Mouse (Mus musculus) intestine, postnatal 0 days (tissue): ENCODE measurements around the gene Pik3ip1. TPM values are rescaled to one million over a fixed set of nuclear protein-coding genes. Genes with fewer than 3 reads are reported as not detected.

Experiments
- ATAC-seq: fragments of 200-750 bp; cut with Nextera tagmentation; 2 replicates; pipeline ENCODE4 v1.8.0; 2017; ENCODE audit warnings: mild to moderate bottlenecking, moderate TSS enrichment, moderate library complexity
- H3K27ac ChIP-seq: fragments of 300-500 bp; sonication (generic); 2 replicates; pipeline ENCODE4 v1.5.1; 2014; ENCODE audit warnings: mild to moderate bottlenecking, low read depth, low read length, moderate library complexity
- H3K27me3 ChIP-seq: fragments of 300-500 bp; sonication (generic); replicated peaks from 2 replicates; pipeline ENCODE4 v1.6.1; 2014; ENCODE audit warnings: low read length, mixed read lengths; ENCODE audit not compliant: control insufficient read depth, insufficient read depth
- H3K36me3 ChIP-seq: fragments of 300-500 bp; sonication (generic); 2 replicates; pipeline ENCODE4 v1.6.1; 2014; ENCODE audit warnings: mild to moderate bottlenecking, moderate library complexity; ENCODE audit not compliant: control insufficient read depth, insufficient read depth
- H3K4me1 ChIP-seq: fragments of 300-500 bp; sonication (generic); replicated peaks from 2 replicates; pipeline ENCODE4 v1.6.1; 2014; ENCODE audit warnings: antibody characterized with exemption, low read length, mixed read lengths; ENCODE audit not compliant: control insufficient read depth, insufficient read depth
- H3K4me2 ChIP-seq: fragments of 300-500 bp; sonication (generic); replicated peaks from 2 replicates; pipeline ENCODE4 v1.6.1; 2014; ENCODE audit warnings: low read depth, mild to moderate bottlenecking, moderate library complexity
- H3K4me3 ChIP-seq: fragments of 300-500 bp; sonication (generic); 2 replicates; pipeline ENCODE4 v1.5.1; 2014; ENCODE audit warnings: low read depth, low read length
- H3K9ac ChIP-seq: fragments of 300-500 bp; sonication (generic); 2 replicates; pipeline ENCODE4 v1.6.1; 2014; ENCODE audit warnings: mild to moderate bottlenecking, low read depth, low read length
- H3K9me3 ChIP-seq: fragments of 300-500 bp; sonication (generic); 2 replicates; pipeline ENCODE4 v1.6.1; 2016; ENCODE audit warnings: mixed run types; ENCODE audit not compliant: control insufficient read depth
- CTCF ChIP-seq: sonication (generic); IDR thresholded peaks from 2 replicates; pipeline ENCODE4 v1.5.1; 2016; ENCODE audit warnings: low read depth, mild to moderate bottlenecking, control low read depth, antibody characterized with exemption, moderate library complexity
- WGBS: fragments of 180-500 bp; shearing (Covaris S2); extraction: QIAGEN DNeasy Blood & Tissue Kit; methylation state at CpG from one replicate; pipeline ENCODE4 v1.1.7; 2014; 5-methylcytosine and 5-hydroxymethylcytosine counted together
- polyA plus RNA-seq: library from polyadenylated mRNA; unstranded; fragments of >200 nt; fragmentation: Nextera tagmentation; extraction: Ambion mirVana; gene quantifications from 2 replicates; pipeline ENCODE4 v1.2.1, GENCODE M21; 2015

Pik3ip1 gene
- polyA plus RNA-seq, 1 experiment from 2014 or later: 6.5 TPM

DNA sequence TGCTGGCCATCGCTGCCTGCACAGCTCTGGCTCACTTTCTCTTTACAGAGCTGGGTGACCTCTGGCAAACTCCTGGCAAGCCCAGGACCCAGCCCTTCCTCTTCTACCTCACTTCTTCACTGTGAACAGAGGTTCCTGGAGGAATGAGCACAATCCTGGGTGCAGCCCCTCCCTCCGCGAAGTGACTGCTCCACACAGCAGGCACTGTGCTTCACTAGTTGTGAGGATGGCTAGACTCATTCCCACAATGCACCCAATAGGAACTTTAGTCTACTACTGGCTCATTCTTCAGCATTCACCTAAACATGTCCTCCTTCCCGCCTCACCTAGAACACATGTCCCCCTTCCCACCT lies 19.1 kb downstream of the Pik3ip1 start:
- no peak overlapping the region for H3K27ac ChIP-seq
- H3K27me3 ChIP-seq: no peaks in the 10 kb centered on the region
- H3K36me3 ChIP-seq: peaks cover 81% of the 10 kb centered on the region
- TF ChIP-seq CTCF: no peak
- ATAC-seq: no peak
- no peak overlapping the region for H3K9ac ChIP-seq
- WGBS: 78% methylated on average over 4 of the region's 4 CpGs
- no peak overlapping the region for H3K4me3 ChIP-seq
- H3K4me1 ChIP-seq: peaks cover 6% of the 10 kb centered on the region; the same call in 1 of the 2 replicates
- no peaks in the 10 kb centered on the region for H3K9me3 ChIP-seq
- H3K4me2 ChIP-seq: no peak overlapping the region

DNA sequence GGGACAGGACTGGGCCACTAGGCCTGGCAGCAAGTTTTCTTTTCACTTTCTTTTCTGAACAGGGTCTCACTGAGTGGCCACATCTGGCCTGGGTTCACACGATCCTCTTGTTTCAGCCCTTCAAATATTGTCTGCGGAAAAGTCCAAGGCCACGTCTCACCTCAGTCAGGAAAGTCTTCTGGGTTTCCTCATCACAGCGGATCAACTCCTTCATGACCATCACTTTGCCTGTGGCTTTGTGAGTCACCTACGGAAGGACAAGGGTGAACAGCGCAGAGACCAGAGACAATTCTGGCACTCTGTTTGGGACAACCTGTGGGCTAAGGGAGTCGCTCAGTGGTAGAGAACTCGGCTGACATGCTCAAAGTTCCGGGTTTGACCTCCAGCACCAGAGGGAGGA lies 21.9 kb downstream of the Pik3ip1 start:
- no peak overlapping the region for H3K4me3 ChIP-seq

DNA sequence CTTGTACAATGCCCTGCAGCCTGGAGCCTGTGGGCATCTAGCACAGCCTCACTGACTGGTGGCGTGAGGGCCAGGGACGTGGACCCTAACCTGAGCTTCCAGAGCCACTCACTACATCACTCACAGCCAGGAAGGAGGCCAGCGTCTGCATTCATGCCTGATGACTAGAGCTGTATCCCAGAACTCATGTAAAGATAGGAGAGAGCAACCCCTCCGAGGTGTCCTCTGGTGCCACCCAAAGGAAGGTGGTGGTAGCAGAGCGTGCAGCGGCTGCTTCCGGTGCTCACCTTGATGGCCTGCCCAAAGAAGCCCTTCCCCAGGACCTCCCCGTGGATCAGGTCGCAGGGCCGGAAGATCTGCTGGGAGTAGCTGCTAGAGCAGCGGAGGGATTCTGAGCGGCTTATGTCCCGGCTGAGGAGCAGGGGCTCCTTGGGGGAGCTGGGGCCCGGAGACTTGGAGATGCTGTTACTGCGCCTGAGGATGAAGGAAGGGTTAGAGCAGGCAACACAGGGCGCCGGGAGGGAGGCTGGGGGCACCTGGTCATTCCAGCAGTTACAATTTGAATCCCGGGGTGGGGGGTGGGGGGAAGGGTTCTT lies 22.9 kb downstream of the Pik3ip1 start:
- Histone ChIP-seq H3K27ac (no peak overlapping the region), H3K9me3 (no peaks in the 10 kb centered on the region), H3K4me2 (no peak overlapping the region), H3K36me3 (peaks cover 77% of the 10 kb centered on the region), H3K9ac (no peak overlapping the region), H3K27me3 (no peaks in the 10 kb centered on the region), H3K4me1 (peaks cover 6% of the 10 kb centered on the region; the same call in 1 of the 2 replicates), H3K4me3 (no peak overlapping the region)
- TF ChIP-seq CTCF: peak; percentile 50
- 65% methylated on average over 18 of the region's 18 CpGs for WGBS
- no peak for ATAC-seq

More for the DNA sequence above, 21.9 kb downstream of the Pik3ip1 start:
- Histone ChIP-seq H3K9me3 (no peaks in the 10 kb centered on the region), H3K4me2 (no peak overlapping the region), H3K27me3 (no peaks in the 10 kb centered on the region), H3K36me3 (peaks cover 78% of the 10 kb centered on the region), H3K4me1 (peaks cover 6% of the 10 kb centered on the region; the same call in 1 of the 2 replicates), H3K27ac (no peak overlapping the region), H3K9ac (no peak overlapping the region)
- TF ChIP-seq CTCF: no peak
- 91% methylated on average over 9 of the region's 9 CpGs for WGBS
- no peak for ATAC-seq

DNA sequence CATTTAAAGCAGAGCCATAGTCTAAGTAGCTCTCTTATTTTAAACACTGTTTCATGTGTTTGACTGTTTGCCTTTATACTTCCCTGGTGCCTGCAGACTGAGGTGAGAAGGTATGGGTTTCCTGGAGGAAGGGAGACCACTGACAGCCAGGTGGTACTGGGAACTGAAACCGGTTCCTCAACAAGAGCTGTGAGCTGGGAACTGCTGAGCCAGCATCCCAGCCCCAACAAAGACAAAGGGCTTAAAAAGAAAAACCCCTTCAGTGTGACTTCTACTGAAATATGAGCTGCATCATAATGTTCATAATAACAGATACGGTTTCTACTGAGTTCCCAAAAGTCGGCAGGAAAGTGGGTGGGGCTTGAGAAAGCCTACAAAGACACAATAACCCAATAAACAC lies 32.7 kb downstream of the Pik3ip1 start:
- 70% methylated on average over 3 of the region's 3 CpGs for WGBS
- ATAC-seq: no peak
- H3K4me3 ChIP-seq: no peak overlapping the region
- H3K36me3 ChIP-seq: peaks cover 31% of the 10 kb centered on the region
- no peaks in the 10 kb centered on the region for H3K9me3 ChIP-seq
- TF ChIP-seq CTCF: no peak
- no peak overlapping the region for H3K27ac ChIP-seq
- no peaks in the 10 kb centered on the region for H3K27me3 ChIP-seq
- H3K4me2 ChIP-seq: no peak overlapping the region
- no peaks in the 10 kb centered on the region for H3K4me1 ChIP-seq
- no peak overlapping the region for H3K9ac ChIP-seq

DNA sequence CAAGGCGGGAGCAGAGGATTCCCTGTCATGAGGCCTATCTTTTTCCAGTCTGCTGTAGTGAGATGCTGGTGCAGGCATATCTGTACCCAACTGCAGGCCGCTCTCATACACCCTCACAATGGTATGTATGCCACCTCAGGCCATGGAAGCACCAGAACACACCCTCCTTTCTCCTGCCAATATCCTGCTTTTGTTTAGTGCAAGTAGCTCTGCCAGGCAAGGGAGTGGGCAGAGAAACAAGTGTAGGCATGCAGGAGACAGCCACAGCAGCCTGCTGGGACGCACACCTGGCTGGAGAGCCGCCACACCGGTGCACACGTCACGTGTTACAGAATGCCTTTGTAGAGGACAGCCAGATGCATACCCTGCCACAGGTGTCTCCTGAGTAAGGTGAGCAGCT lies 36.2 kb downstream of the Pik3ip1 start:
- no peak for ATAC-seq
- Histone ChIP-seq H3K27ac (no peak overlapping the region), H3K4me2 (no peak overlapping the region), H3K4me3 (no peak overlapping the region), H3K9ac (no peak overlapping the region), H3K27me3 (no peaks in the 10 kb centered on the region), H3K4me1 (no peaks in the 10 kb centered on the region; the same call in 1 of the 2 replicates), H3K9me3 (no peaks in the 10 kb centered on the region), H3K36me3 (no peaks in the 10 kb centered on the region; the same call in 1 of the 2 replicates)
- no peak for TF ChIP-seq CTCF
- 84% methylated on average over 7 of the region's 7 CpGs for WGBS

DNA sequence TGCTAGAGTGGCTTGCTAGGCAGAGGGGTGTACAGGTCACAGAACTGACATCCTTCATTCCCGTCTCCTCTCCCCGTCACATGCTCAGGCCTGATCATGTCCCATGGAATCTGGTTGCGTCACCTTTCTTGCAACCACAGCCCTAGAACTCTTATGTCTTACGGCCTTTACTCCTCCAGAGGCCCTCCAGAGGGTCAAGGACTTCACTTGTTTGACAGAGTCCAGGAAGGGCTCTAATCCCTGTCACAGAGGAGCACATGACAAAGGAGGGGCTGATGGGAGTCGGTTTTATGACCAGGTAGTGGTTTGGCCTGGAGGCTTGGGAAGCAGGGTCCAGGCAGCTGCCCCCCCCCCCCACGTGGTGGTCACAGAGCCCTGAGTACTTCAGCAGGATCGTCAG lies 38.8 kb downstream of the Pik3ip1 start:
- WGBS: 37% methylated on average over 7 of the region's 7 CpGs
- H3K9me3 ChIP-seq: no peaks in the 10 kb centered on the region
- H3K9ac ChIP-seq: no peak overlapping the region
- no peaks in the 10 kb centered on the region for H3K27me3 ChIP-seq
- H3K4me3 ChIP-seq: no peak overlapping the region; the same call in 1 of the 2 replicates
- TF ChIP-seq CTCF: no peak
- H3K27ac ChIP-seq: peak overlapping the region; percentile 83
- no peaks in the 10 kb centered on the region; the same call in 1 of the 2 replicates for H3K36me3 ChIP-seq
- H3K4me1 ChIP-seq: peaks cover 6% of the 10 kb centered on the region; the same call in 1 of the 2 replicates
- H3K4me2 ChIP-seq: peak overlapping the region; percentile 78
- ATAC-seq: peak; percentile 90
